Mouse (Mus musculus) adipose tissue, adult 10 weeks (tissue): ENCODE measurements around the gene Ppib. TPM values are rescaled to one million over a fixed set of nuclear protein-coding genes. Genes with fewer than 3 reads are reported as not detected.

ENCODE experiments used
- polyA plus RNA-seq: library from polyadenylated mRNA; stranded (reverse); fragments of 350-450 nt; fragmentation: Illumina TruSeq; extraction: RNeasy Lipid Tissue Mini Kit (QIAGEN cat#74804); gene quantifications from one replicate; pipeline ENCODE4 v1.2.3, GENCODE M21; 2014; ENCODE audit warnings: low read depth, low replicate concordance

The Ppib gene
- polyA plus RNA-seq = 768 TPM

GRCm38 (mm10) chr9:66059583-66060307 lies at the start of gene Ppib:
TSS of gene Ppib (plus strand) at chr9:66060222.

DNA sequence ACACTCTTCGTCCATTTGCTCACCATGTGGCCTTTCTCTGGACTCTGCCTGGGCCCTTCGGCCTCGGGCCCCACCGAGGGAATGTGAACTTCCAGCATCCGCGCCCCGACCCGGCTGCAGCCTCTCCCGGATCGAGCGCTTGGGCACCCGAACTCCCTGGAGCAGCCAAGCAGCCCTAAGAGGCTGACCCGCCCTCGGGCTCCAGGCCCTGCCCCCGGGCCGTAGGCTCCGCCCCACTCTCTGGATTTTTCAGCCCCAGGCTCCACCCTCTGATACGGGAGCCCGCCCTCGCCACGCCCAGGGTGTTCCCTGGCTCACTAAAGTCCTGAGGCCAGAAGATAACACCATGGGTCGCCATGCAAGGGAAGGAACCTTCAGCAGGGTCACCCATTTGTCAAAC lies 9.6 kb downstream of the Ppib start, which contains the start of gene Snx22:
Gene Snx22 (minus strand): TSS at position 137 of the 400 bp plus-strand sequence.

Other genes with a start within 250 kb of the Ppib start
- gene Zfp609, start 232.7 kb upstream of the Ppib start, polyA plus RNA-seq = 12.7 TPM
- 1.4 TPM for gene Pclaf, start 170.0 kb upstream of the Ppib start, polyA plus RNA-seq
- 30.1 TPM for gene Trip4, start 151.4 kb upstream of the Ppib start, polyA plus RNA-seq
- 9.6 TPM for gene Csnk1g1, start 151.3 kb upstream of the Ppib start, polyA plus RNA-seq
- 5.8 TPM for gene Snx22, start 9.5 kb downstream of the Ppib start, polyA plus RNA-seq
- gene Snx1, start 66.4 kb downstream of the Ppib start, polyA plus RNA-seq = 196 TPM
- 51.8 TPM for gene Ciao2a, start 66.4 kb downstream of the Ppib start, polyA plus RNA-seq
- gene Dapk2, start 98.0 kb downstream of the Ppib start, polyA plus RNA-seq = 6.2 TPM